Mouse (Mus musculus): ENCODE measurements around the gene Cxcl12. TPM values are rescaled to one million over a fixed set of nuclear protein-coding genes. Genes with fewer than 3 reads are reported as not detected.

Gene Cxcl12
- polyA plus RNA-seq, 1 experiment from 2014 or later = 66.6 TPM

- Histone ChIP-seq H3K4me1 (replicated peaks; ENCODE audit: control insufficient read depth, insufficient read depth, low read length) (peaks cover 5% of the 10 kb centered on the region; the same call in 1 of the 2 replicates), H3K27ac (ENCODE audit: low read depth, low read length) (peak overlapping the region; percentile 52; the same call in 1 of the 2 replicates), H3K36me3 (ENCODE audit: control insufficient read depth, insufficient read depth, low read length) (no peaks in the 10 kb centered on the region; the same call in 1 of the 2 replicates), H3K4me2 (peak overlapping the region; percentile 56), H3K27me3 (replicated peaks; ENCODE audit: control insufficient read depth, insufficient read depth, low read length) (peaks cover 53% of the 10 kb centered on the region), H3K9me3 (ENCODE audit: control insufficient read depth, low read length) (no peaks in the 10 kb centered on the region), H3K9ac (ENCODE audit: low read depth, low read length) (peak overlapping the region; percentile 71), H3K4me3 (ENCODE audit: low read depth, low read length) (peak overlapping the region; percentile 62)
- ATAC-seq (replicated peaks; ENCODE audit: low FRiP score) (0 out of 2 replicates have a peak, but pooled peaks have one; percentile 4), DNase-seq (ENCODE audit: low spot score) (peak; percentile 47)
- 1% methylated on average over 46 of the region's 46 CpGs for WGBS
Observed at GRCm38 (mm10) chr6:117169051-117169909, 945 bp downstream of the Cxcl12 start.

DNA sequence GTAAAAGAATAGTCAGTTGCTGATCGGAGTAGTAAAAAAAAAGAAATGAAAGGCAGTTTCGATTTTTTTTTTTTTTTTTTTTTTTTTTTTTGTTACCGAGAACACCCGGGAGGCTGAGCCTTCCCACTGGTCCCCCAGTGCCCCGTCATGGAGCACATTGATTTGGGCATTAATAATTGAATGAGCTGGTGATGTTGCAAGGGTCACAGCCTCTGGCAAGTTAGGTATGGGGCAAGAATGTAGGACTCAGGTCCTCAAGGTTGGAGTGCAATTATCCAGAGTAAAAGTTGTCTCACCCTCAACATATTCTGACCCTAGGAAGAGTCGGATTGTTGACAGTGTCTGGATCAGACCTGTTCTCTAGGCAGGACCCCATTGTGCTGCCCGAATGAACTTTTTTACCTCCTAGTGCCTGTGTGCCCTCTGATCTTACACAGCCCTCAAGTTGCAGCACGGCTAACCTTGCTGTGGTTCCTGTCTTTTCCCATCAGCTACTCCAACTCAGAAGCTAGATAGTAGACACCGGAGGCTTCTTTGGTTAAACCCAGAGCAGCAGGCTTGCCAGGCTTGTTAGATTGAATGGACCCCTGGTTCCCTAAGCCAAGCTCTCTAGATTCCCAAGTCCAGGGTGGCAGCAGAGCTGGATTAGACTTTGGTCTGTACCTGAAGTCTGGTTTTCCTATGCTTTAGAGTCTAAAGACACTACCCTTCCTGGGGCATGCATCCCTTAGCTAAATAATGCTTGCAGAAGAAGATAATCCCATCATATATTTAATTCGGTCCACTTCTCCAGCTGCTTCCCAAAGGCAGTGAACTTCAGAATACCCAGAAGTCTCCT is 1.8 kb downstream of the Cxcl12 start:
- Histone ChIP-seq H3K4me1 (replicated peaks; ENCODE audit: control insufficient read depth, insufficient read depth, low read length) (peaks cover 5% of the 10 kb centered on the region; the same call in 1 of the 2 replicates), H3K27me3 (replicated peaks; ENCODE audit: control insufficient read depth, insufficient read depth, low read length) (peaks cover 53% of the 10 kb centered on the region), H3K9me3 (ENCODE audit: control insufficient read depth, low read length) (no peaks in the 10 kb centered on the region), H3K36me3 (ENCODE audit: control insufficient read depth, insufficient read depth, low read length) (no peaks in the 10 kb centered on the region; the same call in 1 of the 2 replicates), H3K9ac (ENCODE audit: low read depth, low read length) (peak overlapping the region; percentile 71), H3K4me3 (ENCODE audit: low read depth, low read length) (peak overlapping the region; percentile 62), H3K4me2 (peak overlapping the region; percentile 56), H3K27ac (ENCODE audit: low read depth, low read length) (no peak overlapping the region)
- no peak for DNase-seq (ENCODE audit: low spot score)
- WGBS = 24% methylated on average over 10 of the region's 10 CpGs
- no peak for ATAC-seq (replicated peaks; ENCODE audit: low FRiP score)

- no peak for ATAC-seq (replicated peaks; ENCODE audit: low FRiP score)
- peaks cover 42% of the 10 kb centered on the region for H3K27me3 ChIP-seq (replicated peaks; ENCODE audit: control insufficient read depth, insufficient read depth, low read length)
Observed at GRCm38 (mm10) chr6:117172358-117172757, 4.0 kb downstream of the Cxcl12 start.

GRCm38 (mm10) chr6:117173876-117174275 is 5.5 kb downstream of the Cxcl12 start:
- Histone ChIP-seq H3K9me3 (ENCODE audit: control insufficient read depth, low read length) (no peaks in the 10 kb centered on the region), H3K4me3 (ENCODE audit: low read depth, low read length) (no peak overlapping the region), H3K9ac (ENCODE audit: low read depth, low read length) (no peak overlapping the region), H3K36me3 (ENCODE audit: control insufficient read depth, insufficient read depth, low read length) (peaks cover 3% of the 10 kb centered on the region; the same call in 1 of the 2 replicates), H3K27ac (ENCODE audit: low read depth, low read length) (no peak overlapping the region), H3K27me3 (replicated peaks; ENCODE audit: control insufficient read depth, insufficient read depth, low read length) (peaks cover 27% of the 10 kb centered on the region), H3K4me2 (no peak overlapping the region), H3K4me1 (replicated peaks; ENCODE audit: control insufficient read depth, insufficient read depth, low read length) (peaks cover 5% of the 10 kb centered on the region; the same call in 1 of the 2 replicates)
- ATAC-seq (replicated peaks; ENCODE audit: low FRiP score) (no peak), DNase-seq (ENCODE audit: low spot score) (peak; percentile 70)
- 18% methylated on average over 11 of the region's 11 CpGs for WGBS

More at GRCm38 (mm10) chr6:117172358-117172757, 4.0 kb downstream of the Cxcl12 start:
- no peak overlapping the region for H3K27ac ChIP-seq (ENCODE audit: low read depth, low read length)
- H3K4me1 ChIP-seq (replicated peaks; ENCODE audit: control insufficient read depth, insufficient read depth, low read length) = peaks cover 5% of the 10 kb centered on the region; the same call in 1 of the 2 replicates
- H3K4me3 ChIP-seq (ENCODE audit: low read depth, low read length) = no peak overlapping the region
- WGBS = 66% methylated on average over 6 of the region's 6 CpGs
- no peaks in the 10 kb centered on the region; the same call in 1 of the 2 replicates for H3K36me3 ChIP-seq (ENCODE audit: control insufficient read depth, insufficient read depth, low read length)
- DNase-seq (ENCODE audit: low spot score) = no peak
- no peaks in the 10 kb centered on the region for H3K9me3 ChIP-seq (ENCODE audit: control insufficient read depth, low read length)
- peak overlapping the region; percentile 31 for H3K4me2 ChIP-seq
- H3K9ac ChIP-seq (ENCODE audit: low read depth, low read length) = no peak overlapping the region

- peaks cover 3% of the 10 kb centered on the region; the same call in 1 of the 2 replicates for H3K36me3 ChIP-seq (ENCODE audit: control insufficient read depth, insufficient read depth, low read length)
- ATAC-seq (replicated peaks; ENCODE audit: low FRiP score) (no peak), DNase-seq (ENCODE audit: low spot score) (no peak)
- no peak overlapping the region for H3K4me3 ChIP-seq (ENCODE audit: low read depth, low read length)
- WGBS = 50% methylated on average over 2 of the region's 2 CpGs
- H3K27ac ChIP-seq (ENCODE audit: low read depth, low read length) = no peak overlapping the region
- peaks cover 13% of the 10 kb centered on the region for H3K27me3 ChIP-seq (replicated peaks; ENCODE audit: control insufficient read depth, insufficient read depth, low read length)
- H3K4me2 ChIP-seq = no peak overlapping the region
- no peaks in the 10 kb centered on the region for H3K9me3 ChIP-seq (ENCODE audit: control insufficient read depth, low read length)
- no peak overlapping the region for H3K9ac ChIP-seq (ENCODE audit: low read depth, low read length)
- H3K4me1 ChIP-seq (replicated peaks; ENCODE audit: control insufficient read depth, insufficient read depth, low read length) = peaks cover 5% of the 10 kb centered on the region; the same call in 1 of the 2 replicates
Observed at GRCm38 (mm10) chr6:117175113-117175793, 6.9 kb downstream of the Cxcl12 start.

- H3K4me1 ChIP-seq (replicated peaks; ENCODE audit: control insufficient read depth, insufficient read depth, low read length) = no peaks in the 10 kb centered on the region; the same call in 1 of the 2 replicates
- H3K4me3 ChIP-seq (ENCODE audit: low read depth, low read length) = no peak overlapping the region
- no peak overlapping the region for H3K4me2 ChIP-seq
- H3K9ac ChIP-seq (ENCODE audit: low read depth, low read length) = no peak overlapping the region
- peaks cover 6% of the 10 kb centered on the region; the same call in 1 of the 2 replicates for H3K27me3 ChIP-seq (replicated peaks; ENCODE audit: control insufficient read depth, insufficient read depth, low read length)
- WGBS = 29% methylated on average over 5 of the region's 5 CpGs
- DNase-seq (ENCODE audit: low spot score) (no peak), ATAC-seq (replicated peaks; ENCODE audit: low FRiP score) (no peak)
- no peak overlapping the region for H3K27ac ChIP-seq (ENCODE audit: low read depth, low read length)
- H3K9me3 ChIP-seq (ENCODE audit: control insufficient read depth, low read length) = no peaks in the 10 kb centered on the region
- peaks cover 3% of the 10 kb centered on the region; the same call in 1 of the 2 replicates for H3K36me3 ChIP-seq (ENCODE audit: control insufficient read depth, insufficient read depth, low read length)
Observed at GRCm38 (mm10) chr6:117176406-117176805, 8.1 kb downstream of the Cxcl12 start.

GRCm38 (mm10) chr6:117180303-117180702 is 12.0 kb downstream of the Cxcl12 start:
- Histone ChIP-seq H3K36me3 (ENCODE audit: control insufficient read depth, insufficient read depth, low read length) (peaks cover 3% of the 10 kb centered on the region; the same call in 1 of the 2 replicates), H3K9ac (ENCODE audit: low read depth, low read length) (no peak overlapping the region)
- ATAC-seq (replicated peaks; ENCODE audit: low FRiP score) = no peak

GRCm38 (mm10) chr6:117185381-117185780 is 17.0 kb downstream of the Cxcl12 start:
- 64% methylated on average over 4 of the region's 4 CpGs for WGBS
- H3K27me3 ChIP-seq (replicated peaks; ENCODE audit: control insufficient read depth, insufficient read depth, low read length) = no peaks in the 10 kb centered on the region
- ATAC-seq (replicated peaks; ENCODE audit: low FRiP score) (no peak), DNase-seq (ENCODE audit: low spot score) (no peak)
- H3K36me3 ChIP-seq (ENCODE audit: control insufficient read depth, insufficient read depth, low read length) = no peaks in the 10 kb centered on the region
- H3K4me2 ChIP-seq = no peak overlapping the region
- no peaks in the 10 kb centered on the region for H3K9me3 ChIP-seq (ENCODE audit: control insufficient read depth, low read length)
- no peak overlapping the region for H3K4me3 ChIP-seq (ENCODE audit: low read depth, low read length)
- H3K4me1 ChIP-seq (replicated peaks; ENCODE audit: control insufficient read depth, insufficient read depth, low read length) = no peaks in the 10 kb centered on the region
- H3K9ac ChIP-seq (ENCODE audit: low read depth, low read length) = no peak overlapping the region
- no peak overlapping the region for H3K27ac ChIP-seq (ENCODE audit: low read depth, low read length)

More at GRCm38 (mm10) chr6:117180303-117180702, 12.0 kb downstream of the Cxcl12 start:
- Histone ChIP-seq H3K4me1 (replicated peaks; ENCODE audit: control insufficient read depth, insufficient read depth, low read length) (no peaks in the 10 kb centered on the region), H3K4me2 (no peak overlapping the region), H3K9me3 (ENCODE audit: control insufficient read depth, low read length) (no peaks in the 10 kb centered on the region), H3K27ac (ENCODE audit: low read depth, low read length) (no peak overlapping the region), H3K4me3 (ENCODE audit: low read depth, low read length) (no peak overlapping the region), H3K27me3 (replicated peaks; ENCODE audit: control insufficient read depth, insufficient read depth, low read length) (no peaks in the 10 kb centered on the region)
- 39% methylated on average over 6 of the region's 6 CpGs for WGBS
- no peak for DNase-seq (ENCODE audit: low spot score)
